12 mouse cellular contexts compared by ENCODE assay signal in the genomic region with DNA sequence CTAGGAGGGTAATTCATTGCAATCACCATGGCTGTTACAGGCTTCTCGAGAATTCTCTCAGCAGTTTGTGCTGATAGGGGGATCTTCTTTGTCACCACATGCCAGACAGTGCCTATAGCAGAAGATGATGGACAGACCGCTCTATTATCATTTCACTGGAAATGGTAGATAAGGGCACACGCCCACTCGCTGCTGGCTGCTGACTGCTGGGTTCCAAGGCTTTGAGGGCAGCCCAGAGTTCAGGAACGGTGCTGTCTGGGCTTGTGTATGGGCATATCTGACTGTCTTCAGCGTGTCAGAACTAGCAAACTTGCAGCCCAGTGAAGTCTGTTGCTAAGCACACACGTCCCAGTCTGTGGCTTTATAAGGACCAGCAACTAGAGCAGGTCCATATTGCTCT. TPM values are rescaled to one million over a fixed set of nuclear protein-coding genes. Genes with fewer than 3 reads are reported as not detected.
DNase-seq lines count a peak whose midpoint lies in the region; ATAC-seq and TF ChIP-seq lines count a peak whose summit lies in the region.
"Had no signal": no experiment of that assay in that cellular context is flagged by ENCODE, and none has a peak within 500 bp of the region (broad histone marks: within the 10 kb centered on the region; RNA-seq: fewer than 3 reads in every experiment).

No protein-coding gene starts in this region.

- H3K9ac ChIP-seq in heart, embryonic 13.5 days, result 0 out of 2 replicates have a peak overlapping the region, but pooled peaks have one; percentile 4
- H3K9ac ChIP-seq in hindbrain, embryonic 12.5 days, result no peak overlapping the region
- H3K9ac ChIP-seq: limb, embryonic 12.5 days had no signal

- no peaks in the 10 kb centered on the region for H3K27me3 ChIP-seq in heart, embryonic 13.5 days (replicated peaks)
- no peaks in the 10 kb centered on the region for H3K27me3 ChIP-seq in myocyte (ENCODE audit: control insufficient read depth, insufficient read depth, insufficient read length)
- H3K27me3 ChIP-seq in hindbrain, embryonic 12.5 days, result peaks cover 6% of the 10 kb centered on the region
- H3K27me3 ChIP-seq: limb, embryonic 12.5 days; Patski had no signal

- TF ChIP-seq CTCF in bone marrow, adult 2 months (IDR thresholded peaks at IDR 0.05; ENCODE audit: control insufficient read depth, insufficient read depth, low read length), result no peak

- TF ChIP-seq POLR2A in bone marrow, adult 2 months (IDR thresholded peaks at IDR 0.05; ENCODE audit: borderline replicate concordance, control insufficient read depth, low read depth, low read length), result peak; percentile 25; the same call in 1 of the 2 replicates
- TF ChIP-seq POLR2A in myocyte (IDR thresholded peaks at IDR 0.05; ENCODE audit: insufficient read length, low read depth), result no peak

- no peak overlapping the region for H3K4me3 ChIP-seq in heart, embryonic 13.5 days
- H3K4me3 ChIP-seq in bone marrow, adult 2 months (replicated peaks; ENCODE audit: control insufficient read depth, low read depth, low read length), result no peak overlapping the region
- peak overlapping the region; percentile 10 for H3K4me3 ChIP-seq in myocyte
- H3K4me3 ChIP-seq in hindbrain, embryonic 12.5 days, result no peak overlapping the region
- H3K4me3 ChIP-seq: limb, embryonic 12.5 days had no signal

- peaks cover 32% of the 10 kb centered on the region for H3K4me1 ChIP-seq in heart, embryonic 13.5 days
- H3K4me1 ChIP-seq in bone marrow, adult 2 months (ENCODE audit: control insufficient read depth, insufficient read depth, low read length), result peaks cover 5% of the 10 kb centered on the region
- no peaks in the 10 kb centered on the region; the same call in 1 of the 2 replicates for H3K4me1 ChIP-seq in hindbrain, embryonic 12.5 days

- intact Hi-C loops in left cerebral cortex, postnatal 14 days (cut with DNase I), result no loop called here

- ATAC-seq in heart, embryonic 13.5 days (ENCODE audit: extremely low read depth, insufficient number of reproducible peaks, low FRiP score, low TSS enrichment), result no peak
- ATAC-seq in hindbrain, embryonic 12.5 days (ENCODE audit: low FRiP score), result no peak
- ATAC-seq: forebrain, embryonic 14.5 days had no signal

- DNase-seq in heart, adult 18-20 months, result no peak
- DNase-seq in liver, result peak; percentile 87
- no peak for DNase-seq in layer of hippocampus, postnatal 36 days
- no peak for DNase-seq in left cerebral cortex, postnatal 14 days (ENCODE audit: low spot score in 2 of 2)
- DNase-seq: lung, postnatal 36 days had no signal

- no peak overlapping the region for H3ac ChIP-seq in myocyte (ENCODE audit: control insufficient read depth, insufficient read length)

- peaks cover 6% of the 10 kb centered on the region for H3K79me2 ChIP-seq in myocyte (ENCODE audit: control insufficient read depth, insufficient read depth)

- peak overlapping the region; percentile 32; the same call in 1 of the 2 replicates for H3K4me2 ChIP-seq in heart, embryonic 13.5 days
- peak overlapping the region; percentile 93 for H3K4me2 ChIP-seq in myocyte (ENCODE audit: low read depth)
- no peak overlapping the region for H3K4me2 ChIP-seq in hindbrain, embryonic 12.5 days (replicated peaks)

- no peaks in the 10 kb centered on the region for H3K9me3 ChIP-seq in heart, embryonic 13.5 days
- no peaks in the 10 kb centered on the region for H3K9me3 ChIP-seq in hindbrain, embryonic 12.5 days (replicated peaks)
- H3K9me3 ChIP-seq: limb, embryonic 12.5 days had no signal

- WGBS in heart, embryonic 13.5 days, result 13% methylated on average over 7 of the region's 7 CpGs
- WGBS in bone marrow, adult 2 months, result 53% methylated on average over 7 of the region's 7 CpGs
- WGBS in hindbrain, embryonic 12.5 days, result 83% methylated on average over 7 of the region's 7 CpGs

- no peaks in the 10 kb centered on the region for H3K36me3 ChIP-seq in heart, embryonic 13.5 days
- H3K36me3 ChIP-seq in myocyte (ENCODE audit: control insufficient read depth, insufficient read depth), result no peaks in the 10 kb centered on the region
- H3K36me3 ChIP-seq in hindbrain, embryonic 12.5 days, result no peaks in the 10 kb centered on the region
- H3K36me3 ChIP-seq: limb, embryonic 12.5 days had no signal

- no peak overlapping the region for H3K27ac ChIP-seq in heart, embryonic 13.5 days (replicated peaks)
- H3K27ac ChIP-seq in bone marrow, adult 2 months (ENCODE audit: control insufficient read depth, insufficient read depth, low read depth, low read length, poor library complexity), result peak overlapping the region; percentile 52
- no peak overlapping the region for H3K27ac ChIP-seq in hindbrain, embryonic 12.5 days
- H3K27ac ChIP-seq: limb, embryonic 12.5 days had no signal

TF ChIP-seq in myocyte, 11 proteins besides CTCF, POLR2A, EP300 and RAD21:
- no peak for TF ChIP-seq USF1 (IDR thresholded peaks at IDR 0.05; ENCODE audit: low read depth)
- no peak for TF ChIP-seq TCF3 (IDR thresholded peaks at IDR 0.05; ENCODE audit: insufficient read length, low read depth)
- no peak for TF ChIP-seq MYOD1 (IDR thresholded peaks at IDR 0.05; ENCODE audit: control insufficient read depth in 1 of 3, insufficient read length in 2 of 3, low read depth in 2 of 3)
- no peak for TF ChIP-seq REST (IDR thresholded peaks at IDR 0.05; ENCODE audit: insufficient read depth, insufficient read length)
- no peak for TF ChIP-seq MAX (IDR thresholded peaks at IDR 0.05; ENCODE audit: low read depth)
- no peak for TF ChIP-seq TCF12 (IDR thresholded peaks at IDR 0.05; ENCODE audit: insufficient read depth, poor library complexity, severe bottlenecking)
- TF ChIP-seq CEBPB (IDR thresholded peaks at IDR 0.05; ENCODE audit: insufficient read depth, poor library complexity, severe bottlenecking), result no peak
- no peak for TF ChIP-seq POLR2AphosphoS2 (IDR thresholded peaks at IDR 0.05; ENCODE audit: insufficient read length, low read depth)
- TF ChIP-seq MYOG (IDR thresholded peaks at IDR 0.05; ENCODE audit: control insufficient read depth in 1 of 3, insufficient read depth in 1 of 3, insufficient read length in 2 of 3, low read depth in 2 of 3), result no peak
- TF ChIP-seq SRF (IDR thresholded peaks at IDR 0.05; ENCODE audit: control insufficient read depth, insufficient read length, low read depth), result no peak
- TF ChIP-seq E2F4 (IDR thresholded peaks at IDR 0.05; ENCODE audit: insufficient read depth), result no peak

RNA-seq across cellular contexts. Expression of gene Steap3, which starts 13.3 kb away (rescaled TPM):
- polyA plus RNA-seq in heart, embryonic 13.5 days (2015; fragmentation: Nextera tagmentation; extraction: Ambion mirVana), result 16.2 and 18.7 TPM in 2 replicates
- 10 to 100 TPM; 25.5 to 26.5 TPM for total RNA-seq in heart, adult 18-20 months (2021)
- polyA plus RNA-seq in bone marrow, adult 2 months (2011; ENCODE audit: insufficient read depth, insufficient read length, low replicate concordance, missing spikeins), result 9.4 and 16.2 TPM in 2 replicates
- polyA plus RNA-seq in myocyte (2012; fragmentation: generic; extraction: Trizol), result 33.7 TPM
- 1 to 10 TPM; 7.1 to 7.2 TPM for total RNA-seq in layer of hippocampus, postnatal 36 days (2021)
- 2.4 and 3.6 TPM in 2 replicates for polyA plus RNA-seq in hindbrain, embryonic 12.5 days (2016; fragmentation: Nextera tagmentation; extraction: Ambion mirVana)
- 1 to 10 TPM; 7.1 to 7.4 TPM for total RNA-seq in left cerebral cortex, postnatal 14 days (2021)
